Mouse (Mus musculus): ENCODE results near the gene Ttn. TPM values are rescaled to one million over a fixed set of nuclear protein-coding genes. Genes with fewer than 3 reads are reported as not detected.

The Ttn gene
- total RNA-seq, 1 experiment from 2014 or later = 0.10 TPM

DNA sequence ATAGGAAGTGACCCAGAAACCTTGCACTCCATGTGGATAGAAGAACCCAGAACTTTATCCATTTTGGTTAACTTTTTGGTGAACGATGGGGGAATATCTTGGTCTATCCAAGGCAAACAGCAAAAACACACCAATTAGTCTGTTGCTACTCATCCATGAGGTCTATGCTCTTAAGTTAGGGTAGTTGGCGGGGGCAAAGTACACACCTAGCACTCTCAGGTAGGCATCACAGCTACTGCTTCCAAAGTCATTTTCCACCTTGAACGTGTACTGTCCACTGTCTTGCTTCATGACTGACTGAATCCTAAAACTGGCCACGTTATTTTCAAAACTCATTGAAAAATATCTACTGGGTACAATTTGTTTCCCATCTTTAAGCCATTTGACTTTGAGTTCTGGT is 87.0 kb downstream of the Ttn start:
- no peak for ATAC-seq (replicated peaks in 1 of 2; ENCODE audit: insufficient read depth in 1 of 2, low FRiP score in 2 of 2, low TSS enrichment in 1 of 2, low read depth in 1 of 2, poor library complexity in 2 of 2, severe bottlenecking in 2 of 2)

DNA sequence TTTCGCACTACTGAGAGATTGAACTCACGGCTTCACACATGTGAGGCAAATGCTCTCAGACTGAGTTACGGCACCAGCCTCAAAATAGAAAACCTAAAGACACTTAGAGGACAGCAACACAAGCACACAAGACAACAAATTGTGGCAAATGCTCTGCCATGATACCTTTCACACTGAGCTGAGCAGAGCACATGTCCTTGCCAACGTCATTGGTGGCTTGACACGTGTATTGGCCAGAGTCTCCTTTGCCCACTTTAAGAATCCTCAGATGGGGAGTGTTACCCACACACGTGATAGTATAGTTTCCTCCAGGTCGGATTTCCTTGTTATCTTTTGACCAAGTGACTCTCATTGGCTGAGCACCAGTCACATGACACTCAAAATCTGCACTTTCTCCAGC is 93.6 kb downstream of the Ttn start:
- no peak for ATAC-seq (replicated peaks in 1 of 2; ENCODE audit: insufficient read depth in 1 of 2, low FRiP score in 2 of 2, low TSS enrichment in 1 of 2, low read depth in 1 of 2, poor library complexity in 2 of 2, severe bottlenecking in 2 of 2)

DNA sequence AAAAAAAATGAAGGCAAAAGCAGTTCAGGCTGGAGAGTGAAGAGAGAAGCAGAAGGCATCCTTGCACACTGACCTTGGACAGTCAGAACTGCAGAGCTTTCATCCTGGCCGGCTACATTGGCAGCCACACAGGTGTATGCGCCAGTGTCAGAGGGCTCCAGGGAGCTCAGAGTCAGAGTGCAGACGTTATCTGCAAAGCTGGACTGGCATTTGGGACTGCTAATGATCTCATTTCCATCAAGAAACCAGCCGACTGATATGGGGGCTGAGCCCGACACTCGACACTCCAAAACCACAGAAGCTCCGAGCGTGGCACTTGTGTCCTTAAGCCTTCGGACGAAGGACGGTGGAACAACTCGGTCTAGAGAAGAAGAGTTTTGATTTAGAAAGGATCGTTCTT is 96.5 kb downstream of the Ttn start:
- no peak for ATAC-seq (replicated peaks in 1 of 2; ENCODE audit: insufficient read depth in 1 of 2, low FRiP score in 2 of 2, low TSS enrichment in 1 of 2, low read depth in 1 of 2, poor library complexity in 2 of 2, severe bottlenecking in 2 of 2)

DNA sequence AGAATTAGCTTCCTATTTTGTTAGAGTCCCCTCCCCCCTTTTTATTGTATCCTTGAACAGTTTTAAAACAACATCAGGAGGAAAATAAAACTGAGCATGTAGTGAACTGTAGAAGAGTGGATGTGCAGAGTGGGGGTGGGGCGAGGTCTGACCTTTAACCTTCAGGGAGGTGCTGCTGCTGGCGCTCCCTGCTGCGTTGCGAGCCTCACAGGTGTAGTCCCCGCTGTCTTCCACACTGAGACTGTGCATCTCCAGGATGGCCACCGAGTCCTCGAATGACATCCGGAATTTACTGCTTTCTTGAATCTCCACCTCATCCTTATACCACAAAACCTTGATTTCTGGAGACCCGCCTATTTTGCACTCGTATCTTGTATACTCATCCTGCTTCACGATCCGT is 100.9 kb downstream of the Ttn start:
- no peak for ATAC-seq (replicated peaks in 1 of 2; ENCODE audit: insufficient read depth in 1 of 2, low FRiP score in 2 of 2, low TSS enrichment in 1 of 2, low read depth in 1 of 2, poor library complexity in 2 of 2, severe bottlenecking in 2 of 2)

DNA sequence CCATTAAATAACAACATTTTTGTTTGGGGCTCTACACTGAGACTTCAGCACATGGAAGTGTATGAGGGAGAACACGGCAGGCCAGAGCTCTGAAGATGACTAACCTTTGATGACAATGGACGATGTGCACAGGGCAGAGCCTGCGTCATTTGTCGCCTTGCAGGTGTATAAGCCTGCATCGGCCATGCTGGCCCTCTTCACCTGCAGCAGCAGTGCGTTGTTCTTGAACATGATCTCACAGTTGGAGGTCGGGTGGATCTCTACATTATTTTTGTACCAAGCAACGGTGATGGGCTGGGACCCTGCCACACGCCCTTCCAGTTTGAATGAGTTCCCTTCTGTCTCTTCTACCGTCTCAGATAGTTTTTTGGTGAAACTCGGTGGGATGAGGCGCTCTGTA is 106.8 kb downstream of the Ttn start:
- no peak for ATAC-seq (replicated peaks in 1 of 2; ENCODE audit: insufficient read depth in 1 of 2, low FRiP score in 2 of 2, low TSS enrichment in 1 of 2, low read depth in 1 of 2, poor library complexity in 2 of 2, severe bottlenecking in 2 of 2)

DNA sequence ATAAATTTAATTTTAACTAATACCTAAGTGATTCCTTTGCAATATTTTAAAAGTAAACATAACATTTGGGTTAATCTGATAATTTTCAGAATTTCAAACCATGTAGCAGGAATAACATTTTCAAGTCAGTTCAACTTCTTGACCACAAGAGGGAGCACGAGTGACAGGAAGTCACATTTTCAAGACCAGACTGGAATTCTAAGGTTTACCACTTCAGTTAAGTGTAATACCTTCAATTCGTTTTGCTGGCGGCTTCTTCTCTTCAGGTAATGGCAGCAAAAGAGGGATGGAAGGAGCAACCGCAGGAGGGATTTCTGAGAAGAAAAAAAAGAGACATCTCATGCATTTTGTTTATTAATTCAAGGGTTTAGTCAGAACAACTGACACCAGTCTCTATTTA is 115.4 kb downstream of the Ttn start:
- ATAC-seq (replicated peaks in 1 of 2; ENCODE audit: insufficient read depth in 1 of 2, low FRiP score in 2 of 2, low TSS enrichment in 1 of 2, low read depth in 1 of 2, poor library complexity in 2 of 2, severe bottlenecking in 2 of 2) = peak; percentile 42 to 60; a peak in 2 of 4 replicates

DNA sequence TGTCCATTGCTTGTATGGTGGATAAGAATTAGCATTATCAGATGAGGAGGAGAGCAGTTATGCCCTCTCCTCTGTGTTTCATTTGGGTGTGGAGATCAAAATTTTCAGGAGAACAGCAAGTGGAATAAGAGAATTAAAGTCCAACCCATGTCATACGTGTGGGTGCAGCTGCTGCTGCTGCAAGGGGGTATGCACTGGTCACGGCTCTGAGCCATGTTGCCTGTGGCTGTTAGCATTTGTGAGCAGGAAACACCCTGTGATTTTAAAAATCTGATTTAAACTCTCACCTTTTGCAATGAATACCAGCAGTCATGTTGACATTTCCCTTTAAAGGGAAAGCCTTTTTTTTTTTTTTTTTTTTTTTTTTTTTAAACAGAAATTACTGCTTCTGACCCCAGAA is 116.8 kb downstream of the Ttn start:
- ATAC-seq (replicated peaks in 1 of 2; ENCODE audit: insufficient read depth in 1 of 2, low FRiP score in 2 of 2, low TSS enrichment in 1 of 2, low read depth in 1 of 2, poor library complexity in 2 of 2, severe bottlenecking in 2 of 2) = no peak

DNA sequence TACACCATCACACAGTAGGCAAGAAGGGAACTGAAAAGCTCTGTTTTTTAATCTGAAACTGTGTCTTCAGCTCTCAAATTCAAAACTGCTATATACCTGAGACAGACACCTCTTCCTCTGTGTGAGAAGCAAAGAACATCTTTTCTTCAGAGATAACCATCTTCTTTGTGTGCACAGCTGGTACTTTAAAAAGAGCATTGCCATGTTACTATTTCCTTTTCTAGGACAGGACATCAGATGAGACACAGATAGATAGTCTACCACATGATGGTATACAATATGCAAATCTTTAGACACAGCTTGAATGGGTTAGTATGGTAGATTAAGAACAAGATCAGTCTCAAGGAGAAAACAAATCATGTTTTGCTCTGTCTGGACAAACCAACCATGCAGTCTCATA is 121.0 kb downstream of the Ttn start:
- ATAC-seq (replicated peaks in 1 of 2; ENCODE audit: insufficient read depth in 1 of 2, low FRiP score in 2 of 2, low TSS enrichment in 1 of 2, low read depth in 1 of 2, poor library complexity in 2 of 2, severe bottlenecking in 2 of 2) = no peak

DNA sequence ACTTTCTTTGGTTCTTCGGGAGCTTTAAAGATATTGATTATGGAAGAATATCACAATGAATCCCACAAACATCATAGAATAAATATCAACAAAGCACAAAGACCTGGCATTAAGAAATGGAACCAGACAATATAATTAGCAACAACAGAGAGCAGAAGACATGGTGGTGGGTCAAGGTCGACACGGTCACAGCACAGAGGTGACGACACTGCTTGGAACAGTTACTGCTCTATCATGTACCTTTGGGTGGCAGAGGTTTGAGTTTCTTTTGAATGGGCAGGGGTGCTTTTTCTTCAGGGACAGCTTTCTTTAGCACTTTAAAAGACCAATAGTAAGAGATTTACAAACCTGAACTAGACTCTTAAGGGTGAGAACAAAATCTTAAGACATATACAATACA is 132.3 kb downstream of the Ttn start:
- no peak for ATAC-seq (replicated peaks in 1 of 2; ENCODE audit: insufficient read depth in 1 of 2, low FRiP score in 2 of 2, low TSS enrichment in 1 of 2, low read depth in 1 of 2, poor library complexity in 2 of 2, severe bottlenecking in 2 of 2)

DNA sequence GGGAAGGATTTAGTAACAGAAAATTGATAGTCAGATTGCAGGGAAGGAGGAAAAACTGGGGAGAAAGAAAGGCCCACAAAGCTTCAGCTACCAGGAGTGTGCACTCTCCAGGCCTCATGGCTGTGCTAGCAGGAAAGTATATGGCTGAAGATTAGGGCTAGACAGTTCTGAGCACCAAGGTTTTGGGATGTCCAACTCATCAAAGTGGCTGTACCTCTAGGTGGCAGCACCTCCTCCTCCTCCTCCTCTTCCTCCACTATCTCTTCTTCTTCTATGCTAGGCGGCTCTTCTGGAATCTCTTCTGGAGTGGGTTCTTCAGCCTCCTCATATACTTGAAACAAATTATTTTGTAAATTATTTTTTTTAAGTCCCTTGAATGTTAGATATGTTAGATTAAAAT is 139.2 kb downstream of the Ttn start:
- no peak for ATAC-seq (replicated peaks in 1 of 2; ENCODE audit: insufficient read depth in 1 of 2, low FRiP score in 2 of 2, low TSS enrichment in 1 of 2, low read depth in 1 of 2, poor library complexity in 2 of 2, severe bottlenecking in 2 of 2)

DNA sequence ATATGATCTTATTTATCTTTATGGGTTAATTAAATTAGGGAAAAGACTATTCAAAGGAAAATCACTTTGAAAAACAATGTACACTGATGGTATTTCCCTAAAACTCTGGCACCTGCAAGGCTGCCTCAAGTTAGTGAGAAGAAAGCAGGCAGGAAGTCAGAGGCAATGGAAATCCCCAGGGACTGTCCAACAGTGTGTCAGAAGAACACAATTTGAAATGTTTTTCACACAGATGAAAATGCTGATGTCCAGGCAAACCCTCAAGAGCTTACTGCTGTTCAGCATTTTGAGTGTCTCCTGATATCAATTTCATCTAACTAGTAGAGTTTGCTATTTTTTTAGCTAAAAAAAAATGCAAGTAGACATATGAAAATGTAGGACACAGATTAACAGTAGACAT is 161.9 kb downstream of the Ttn start:
- ATAC-seq (replicated peaks in 1 of 2; ENCODE audit: insufficient read depth in 1 of 2, low FRiP score in 2 of 2, low TSS enrichment in 1 of 2, low read depth in 1 of 2, poor library complexity in 2 of 2, severe bottlenecking in 2 of 2) = no peak

DNA sequence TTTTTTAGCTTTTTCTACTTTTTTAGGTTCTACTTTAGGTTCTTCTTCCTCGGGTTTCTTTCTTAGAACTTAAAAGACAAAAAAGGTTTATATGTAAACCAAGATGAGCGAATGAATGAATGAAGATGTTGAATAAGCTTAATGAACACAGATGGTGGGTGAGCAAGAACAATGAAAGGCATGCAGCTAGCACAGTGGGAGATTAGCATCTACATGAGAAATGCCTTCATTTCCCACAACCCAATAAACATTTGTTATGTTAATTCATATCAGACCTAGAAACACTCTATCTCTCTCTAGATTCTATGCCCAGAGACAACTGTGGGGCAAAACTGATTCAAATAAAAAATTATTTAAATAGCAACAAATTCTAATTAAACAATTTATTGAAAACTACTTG is 164.6 kb downstream of the Ttn start:
- ATAC-seq (replicated peaks in 1 of 2; ENCODE audit: insufficient read depth in 1 of 2, low FRiP score in 2 of 2, low TSS enrichment in 1 of 2, low read depth in 1 of 2, poor library complexity in 2 of 2, severe bottlenecking in 2 of 2) = no peak

DNA sequence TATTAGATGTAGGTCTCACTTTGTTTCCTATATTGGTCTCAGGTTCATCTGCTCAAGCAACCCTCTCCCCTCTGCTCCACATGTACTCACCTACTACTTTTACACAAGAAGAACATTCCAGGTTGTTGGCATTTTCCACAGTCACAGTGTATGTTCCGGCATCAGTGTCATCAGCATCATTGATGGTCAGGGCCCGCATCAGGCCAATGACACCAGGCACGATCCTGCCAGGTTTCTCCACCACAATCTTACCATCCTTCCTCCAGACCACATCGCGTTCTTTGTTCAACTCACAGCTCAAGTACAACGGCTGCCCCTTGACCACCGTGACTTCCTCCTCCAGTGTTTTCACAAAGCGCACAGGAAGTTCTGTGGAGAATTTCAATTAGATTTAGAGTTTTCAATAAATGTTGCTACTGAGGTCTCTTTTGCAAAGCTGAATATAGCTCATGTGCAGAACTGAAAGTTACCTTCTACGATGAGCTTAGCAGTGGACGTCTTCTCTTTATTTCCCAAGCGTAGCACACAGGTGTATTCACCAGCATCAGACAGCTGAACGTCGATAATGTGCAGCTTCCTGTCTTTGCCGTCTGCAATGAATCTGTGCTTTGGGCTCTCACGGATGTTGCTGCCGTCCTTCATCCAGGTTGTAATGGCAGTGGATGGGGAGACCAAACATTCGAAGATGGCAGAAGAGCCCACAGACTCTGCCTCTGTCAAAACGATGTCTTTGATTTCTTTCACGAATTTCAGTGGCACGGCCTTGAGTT is 168.1 kb downstream of the Ttn start:
- ATAC-seq (replicated peaks in 1 of 2; ENCODE audit: insufficient read depth in 1 of 2, low FRiP score in 2 of 2, low TSS enrichment in 1 of 2, low read depth in 1 of 2, poor library complexity in 2 of 2, severe bottlenecking in 2 of 2) = peak; percentile 29 to 46; a peak in 3 of 4 replicates

DNA sequence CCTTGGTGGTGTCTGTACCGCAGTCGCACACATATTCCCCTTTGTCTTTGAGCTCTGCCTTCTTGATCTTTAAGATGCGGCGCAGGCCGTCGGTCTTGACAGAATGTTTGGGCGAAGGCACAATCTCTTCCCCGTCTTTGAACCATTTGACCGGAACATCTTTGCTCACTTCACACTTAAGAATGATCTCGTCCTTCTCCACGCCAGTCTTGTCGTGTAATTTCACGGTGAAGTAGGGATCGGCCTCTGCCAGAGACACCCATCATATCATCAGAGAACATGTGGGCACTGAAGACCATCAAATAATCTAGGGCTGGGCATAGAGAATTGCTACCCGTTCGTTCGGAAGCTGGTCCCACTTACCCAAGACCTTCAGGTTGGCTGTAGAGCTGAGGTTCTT is 171.2 kb downstream of the Ttn start:
- ATAC-seq (replicated peaks in 1 of 2; ENCODE audit: insufficient read depth in 1 of 2, low FRiP score in 2 of 2, low TSS enrichment in 1 of 2, low read depth in 1 of 2, poor library complexity in 2 of 2, severe bottlenecking in 2 of 2) = no peak

DNA sequence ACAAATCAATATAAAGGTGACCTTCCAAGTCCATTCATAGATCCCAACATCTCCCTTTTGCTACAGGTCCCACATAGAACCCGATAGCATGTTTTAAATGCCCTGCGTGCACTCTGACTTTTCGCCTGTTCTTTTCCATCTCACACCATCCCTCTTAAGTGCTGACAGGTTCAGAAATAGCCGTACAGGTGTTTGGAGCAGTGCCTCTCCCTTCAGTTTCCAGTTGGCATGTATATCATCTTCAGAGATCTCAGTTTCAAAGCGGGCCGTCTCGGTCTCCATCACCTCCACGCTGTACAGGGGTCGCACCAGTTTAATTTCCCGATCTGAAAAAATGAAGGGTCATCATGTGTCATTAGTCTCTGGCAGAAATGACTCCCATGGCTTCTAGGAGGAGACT is 174.0 kb downstream of the Ttn start:
- ATAC-seq (replicated peaks in 1 of 2; ENCODE audit: insufficient read depth in 1 of 2, low FRiP score in 2 of 2, low TSS enrichment in 1 of 2, low read depth in 1 of 2, poor library complexity in 2 of 2, severe bottlenecking in 2 of 2) = no peak

DNA sequence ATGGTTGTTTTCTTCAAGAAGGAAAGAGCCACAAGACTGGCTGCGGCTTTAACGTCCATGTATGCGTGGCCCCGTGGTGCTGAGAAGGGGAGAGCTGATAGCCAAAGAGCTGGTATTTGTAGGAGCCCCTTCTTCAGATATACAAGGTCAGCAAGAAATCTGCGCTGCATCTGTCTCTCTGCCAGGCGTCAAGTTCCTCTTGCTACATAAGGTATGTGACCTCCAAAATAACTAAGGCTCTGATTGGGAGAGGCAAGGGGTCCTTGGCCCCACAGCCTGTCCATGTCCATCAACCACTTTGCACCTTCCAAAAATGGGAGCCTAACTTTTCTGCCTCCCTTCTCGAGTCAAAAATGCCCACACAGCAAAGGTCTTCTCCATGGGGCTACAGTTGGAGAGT is 175.1 kb downstream of the Ttn start:
- no peak for ATAC-seq (replicated peaks in 1 of 2; ENCODE audit: insufficient read depth in 1 of 2, low FRiP score in 2 of 2, low TSS enrichment in 1 of 2, low read depth in 1 of 2, poor library complexity in 2 of 2, severe bottlenecking in 2 of 2)

DNA sequence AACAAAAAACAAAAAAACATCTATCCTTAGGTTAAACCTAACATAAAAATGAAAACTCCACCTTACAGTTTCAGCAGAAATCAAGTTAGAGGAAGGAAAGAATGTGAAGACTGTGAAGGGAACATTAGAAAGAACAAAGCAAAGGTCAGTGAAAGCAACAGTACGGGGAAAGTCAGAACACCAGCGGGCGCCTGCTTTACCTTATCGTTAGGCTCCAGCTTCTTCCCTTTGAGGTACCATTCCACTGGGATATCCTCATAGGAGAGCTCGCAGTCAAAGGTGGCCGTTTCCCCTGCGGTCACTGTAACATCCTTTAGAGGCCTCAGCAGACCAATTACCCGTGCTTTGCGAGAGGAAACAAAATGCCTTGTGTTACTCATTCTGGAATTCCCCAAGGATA is 175.5 kb downstream of the Ttn start:
- no peak for ATAC-seq (replicated peaks in 1 of 2; ENCODE audit: insufficient read depth in 1 of 2, low FRiP score in 2 of 2, low TSS enrichment in 1 of 2, low read depth in 1 of 2, poor library complexity in 2 of 2, severe bottlenecking in 2 of 2)

DNA sequence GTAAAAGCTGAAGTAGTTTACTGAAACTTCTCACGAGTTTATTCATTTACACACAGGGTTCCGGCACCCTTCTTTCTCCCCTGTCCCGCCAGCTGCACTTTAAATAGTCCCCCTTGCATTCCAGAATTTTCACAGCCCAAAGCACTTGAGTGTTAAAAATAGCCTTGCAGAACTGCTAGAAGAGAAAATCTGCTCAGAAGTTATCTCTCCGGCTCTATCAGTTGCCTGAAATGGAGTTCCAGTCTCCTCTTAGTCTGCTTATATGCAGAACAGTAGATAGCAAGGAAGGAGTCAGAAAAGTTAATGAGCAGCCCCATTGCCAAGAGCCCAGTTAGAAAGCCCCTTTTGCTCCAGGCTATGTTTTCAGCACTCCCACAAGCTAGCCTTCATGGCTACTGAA is 176.0 kb downstream of the Ttn start:
- no peak for ATAC-seq (replicated peaks in 1 of 2; ENCODE audit: insufficient read depth in 1 of 2, low FRiP score in 2 of 2, low TSS enrichment in 1 of 2, low read depth in 1 of 2, poor library complexity in 2 of 2, severe bottlenecking in 2 of 2)

DNA sequence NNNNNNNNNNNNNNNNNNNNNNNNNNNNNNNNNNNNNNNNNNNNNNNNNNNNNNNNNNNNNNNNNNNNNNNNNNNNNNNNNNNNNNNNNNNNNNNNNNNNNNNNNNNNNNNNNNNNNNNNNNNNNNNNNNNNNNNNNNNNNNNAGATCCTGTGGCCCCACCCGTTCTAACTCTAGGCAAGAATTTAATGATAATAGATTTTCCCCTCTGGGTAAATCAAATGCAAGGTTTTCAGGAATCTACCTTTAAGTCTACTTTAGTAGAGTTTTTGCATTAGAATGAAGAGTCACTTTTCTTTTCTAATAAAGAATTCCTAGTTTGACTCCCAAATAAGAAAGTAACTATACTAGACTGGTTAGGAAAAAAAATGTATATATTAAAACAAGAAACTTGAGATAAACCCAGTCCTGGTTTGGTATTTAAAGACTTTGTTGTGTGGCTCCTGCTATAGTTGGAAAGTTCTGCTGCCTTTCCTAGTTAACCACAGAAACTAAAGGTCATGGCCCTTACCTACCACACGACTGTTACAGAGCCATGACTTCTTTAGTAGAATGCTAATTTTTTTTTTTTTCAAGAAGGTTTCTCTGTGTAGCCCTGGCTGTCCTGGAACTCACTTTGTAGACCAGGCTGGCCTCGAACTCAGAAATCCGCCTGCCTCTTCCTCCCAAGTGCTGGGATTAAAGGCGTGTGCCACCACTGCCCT is 177.0 kb downstream of the Ttn start:
- ATAC-seq (replicated peaks in 1 of 2; ENCODE audit: insufficient read depth in 1 of 2, low FRiP score in 2 of 2, low TSS enrichment in 1 of 2, low read depth in 1 of 2, poor library complexity in 2 of 2, severe bottlenecking in 2 of 2) = no peak
